In the genomic region with DNA sequence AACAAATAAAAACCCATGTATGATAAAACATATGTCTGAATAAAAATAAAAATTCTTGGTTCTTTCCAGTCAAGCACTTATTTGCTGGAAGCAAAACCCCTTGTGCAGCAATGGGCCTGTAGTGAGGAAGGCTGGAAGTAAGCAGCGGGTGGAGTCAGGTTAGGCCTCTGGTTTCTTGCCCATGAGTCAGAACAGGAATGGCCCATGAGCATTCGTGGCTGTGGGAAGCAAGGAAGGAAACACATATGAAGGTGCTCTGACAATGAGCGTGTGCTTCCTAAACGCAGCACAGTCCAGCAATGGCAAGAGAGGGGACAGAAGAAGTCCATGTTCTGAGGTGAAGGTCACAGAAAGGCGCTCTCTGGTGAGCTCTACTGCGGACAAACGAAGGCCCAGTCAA, we compare ENCODE assay signal across 24 mouse cellular contexts.
"Had no signal": no experiment of that assay in that cellular context is flagged by ENCODE, and none has a peak within 500 bp of the region (broad histone marks: within the 10 kb centered on the region; RNA-seq: fewer than 3 reads in every experiment).

No protein-coding gene starts in this region.

- H3K9ac ChIP-seq: limb, embryonic 13.5 days; liver, embryonic 12.5 days; liver, embryonic 15.5 days; lung, embryonic 15.5 days; neural tube, embryonic 12.5 days; neural tube, embryonic 15.5 days; stomach, embryonic 15.5 days had no signal

- H3K4me3 ChIP-seq: layer of hippocampus, adult 2 months; limb, embryonic 10.5 days; limb, embryonic 13.5 days; liver, embryonic 12.5 days; liver, embryonic 15.5 days; lung, embryonic 15.5 days; midbrain, embryonic 10.5 days; neural tube, embryonic 12.5 days; neural tube, embryonic 15.5 days; stomach, embryonic 15.5 days had no signal

- DNase-seq: kidney, adult 2 months; kidney, postnatal 25 days; layer of hippocampus, adult 9-11 months; liver; lung, adult 18-20 months; lung, postnatal 10 days; lung, postnatal 36 days; midbrain, embryonic 14.5 days; retina, postnatal 1 day; right cerebral cortex, postnatal 25 days; spleen, adult 18-20 months; thymus, adult 18-20 months; thymus, postnatal 36 days had no signal

- H3K4me1 ChIP-seq: limb, embryonic 10.5 days; limb, embryonic 13.5 days; liver, embryonic 12.5 days; liver, embryonic 15.5 days; lung, embryonic 15.5 days; midbrain, embryonic 10.5 days; neural tube, embryonic 12.5 days; neural tube, embryonic 15.5 days; stomach, embryonic 15.5 days had no signal

- H3K27me3 ChIP-seq: limb, embryonic 13.5 days; liver, embryonic 12.5 days; liver, embryonic 15.5 days; lung, embryonic 15.5 days; neural tube, embryonic 12.5 days; neural tube, embryonic 15.5 days; stomach, embryonic 15.5 days had no signal

- ATAC-seq: liver, embryonic 12.5 days had no signal

- H3K4me2 ChIP-seq: limb, embryonic 13.5 days; liver, embryonic 12.5 days; liver, embryonic 15.5 days; lung, embryonic 15.5 days; neural tube, embryonic 12.5 days; neural tube, embryonic 15.5 days; stomach, embryonic 15.5 days had no signal

- H3K27ac ChIP-seq: kidney, postnatal 0 days; layer of hippocampus, adult 2 months; limb, embryonic 10.5 days; limb, embryonic 13.5 days; liver, embryonic 12.5 days; liver, embryonic 15.5 days; lung, embryonic 15.5 days; midbrain, embryonic 10.5 days; neural tube, embryonic 12.5 days; neural tube, embryonic 15.5 days; stomach, embryonic 15.5 days had no signal

- H3K9me3 ChIP-seq: limb, embryonic 10.5 days; limb, embryonic 13.5 days; liver, embryonic 12.5 days; liver, embryonic 15.5 days; lung, embryonic 15.5 days; midbrain, embryonic 10.5 days; neural tube, embryonic 12.5 days; neural tube, embryonic 15.5 days; stomach, embryonic 15.5 days had no signal
